Mouse (Mus musculus) embryonic facial prominence, embryonic 11.5 days (tissue): ENCODE measurements around the gene Bmp2. TPM values are rescaled to one million over a fixed set of nuclear protein-coding genes. Genes with fewer than 3 reads are reported as not detected.

Experiments
- ATAC-seq: fragments of 200-750 bp; cut with Nextera tagmentation; replicated peaks from 2 replicates; pipeline ENCODE4 v1.8.0; 2017; ENCODE audit warnings: low read depth; ENCODE audit not compliant: insufficient number of reproducible peaks, low FRiP score, low TSS enrichment
- DNase-seq: peaks from one replicate; pipeline ENCODE4 v3.0.0-alpha.2; 2015; ENCODE audit warnings: low spot score
- H3K27ac ChIP-seq: fragments of 300-500 bp; sonication (generic); replicated peaks from 2 replicates; pipeline ENCODE4 v1.5.1; 2014; ENCODE audit warnings: mild to moderate bottlenecking, low read depth, low read length, control low read depth
- H3K27me3 ChIP-seq: fragments of 300-500 bp; sonication (generic); 2 replicates; pipeline ENCODE4 v1.6.1; 2014; ENCODE audit warnings: mild to moderate bottlenecking, low read length, moderate library complexity, mixed read lengths; ENCODE audit not compliant: control insufficient read depth, insufficient read depth
- H3K36me3 ChIP-seq: fragments of 300-500 bp; sonication (generic); replicated peaks from 2 replicates; pipeline ENCODE4 v1.6.1; 2014; ENCODE audit warnings: low read depth, mild to moderate bottlenecking, low read length, moderate library complexity, mixed read lengths; ENCODE audit not compliant: control insufficient read depth, insufficient read depth
- H3K4me1 ChIP-seq: fragments of 300-500 bp; sonication (generic); 2 replicates; pipeline ENCODE4 v1.6.1; 2014; ENCODE audit warnings: low read length, mixed read lengths; ENCODE audit not compliant: control insufficient read depth, insufficient read depth
- H3K4me2 ChIP-seq: fragments of 300-500 bp; sonication (generic); 2 replicates; pipeline ENCODE4 v1.6.1; 2014; ENCODE audit warnings: low read depth, mild to moderate bottlenecking, control low read depth, low read length, moderate library complexity
- H3K4me3 ChIP-seq: fragments of 300-500 bp; sonication (generic); 2 replicates; pipeline ENCODE4 v1.5.1; 2014; ENCODE audit warnings: low read depth, low read length, control low read depth
- H3K9ac ChIP-seq: fragments of 300-500 bp; sonication (generic); replicated peaks from 2 replicates; pipeline ENCODE4 v1.6.1; 2014; ENCODE audit warnings: mild to moderate bottlenecking, control low read depth, low read length
- H3K9me3 ChIP-seq: fragments of 300-500 bp; sonication (generic); replicated peaks from 2 replicates; pipeline ENCODE4 v1.6.1; 2016; ENCODE audit warnings: mild to moderate bottlenecking, low read length, inconsistent platforms, mixed read lengths; ENCODE audit not compliant: control insufficient read depth
- WGBS: fragments of 180-500 bp; shearing (Covaris S2); extraction: QIAGEN DNeasy Blood & Tissue Kit; methylation state at CpG from one replicate; pipeline ENCODE4 v1.1.7; 2014; 5-methylcytosine and 5-hydroxymethylcytosine counted together
- microRNA-seq: library from miRNA; unstranded; fragments of <30 nt; microRNA quantifications from one replicate; pipeline ENCODE4, GENCODE M21; 2016; ENCODE audit warnings: borderline number of aligned reads
- polyA plus RNA-seq: library from polyadenylated mRNA; unstranded; fragments of >200 nt; fragmentation: Nextera tagmentation; extraction: Ambion mirVana; gene quantifications from 2 replicates; pipeline ENCODE4 v1.2.1, GENCODE M21; 2014

Gene Bmp2
- polyA plus RNA-seq, 1 experiment from 2014 or later, result 4.5 TPM

- WGBS, result 53% methylated on average over 12 of the region's 12 CpGs
- Histone ChIP-seq H3K36me3 (no peaks in the 10 kb centered on the region), H3K27ac (no peak overlapping the region), H3K4me3 (no peak overlapping the region), H3K9me3 (no peaks in the 10 kb centered on the region), H3K9ac (no peak overlapping the region), H3K4me1 (no peaks in the 10 kb centered on the region), H3K4me2 (no peak overlapping the region), H3K27me3 (no peaks in the 10 kb centered on the region)
- no peak for ATAC-seq
- no peak for DNase-seq
These were observed 39.8 kb downstream of the Bmp2 start for GRCm38 (mm10) chr2:133591562-133592255.

Small RNAs within 50 kb of the gene (microRNA-seq; reads per million reads assigned to microRNA genes)
- not detected for gene Mir3090
